Mouse (Mus musculus): Measurements from ENCODE around the gene Hecw2.

Gene Hecw2

GRCm38 (mm10) chr1:53818072-53818862 is 376.7 kb downstream of the Hecw2 start:
- POLR2A ChIA-PET: interaction anchor here in 1 of 4 experiments (0.6 kb wide), 2 partner anchors 8 to 200 kb away, joined by 4 to 5 read pairs; no protein-coding TSS in a partner anchor
- CTCF ChIA-PET: interaction anchor here in 1 of 4 experiments (0.8 kb wide), 1 partner anchor 354 kb away, joined by 3 read pairs; no protein-coding TSS in a partner anchor

DNA sequence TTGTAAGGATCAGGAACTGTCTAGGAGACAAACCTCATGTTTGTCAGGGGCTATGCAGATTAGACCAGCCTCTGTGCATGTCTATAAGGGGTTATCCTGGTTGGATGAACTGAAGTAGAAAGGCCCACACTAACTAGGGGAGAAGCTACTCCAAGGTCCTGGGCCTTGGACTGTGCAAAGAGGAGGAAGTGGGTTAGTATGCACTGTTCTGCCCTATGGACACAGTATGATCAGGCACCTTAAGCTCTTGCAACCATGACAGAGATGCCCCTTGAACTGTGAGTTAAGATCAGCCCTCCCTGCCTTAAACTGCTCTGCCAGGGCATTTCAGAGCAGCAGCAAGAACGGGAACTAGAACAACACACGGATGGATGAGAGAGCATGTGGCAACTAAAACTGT is 378.6 kb downstream of the Hecw2 start:
- POLR2A ChIA-PET: no interaction called here
- CTCF ChIA-PET: no interaction called here

- ChIA-PET CTCF (no interaction called here), POLR2A (interaction anchor here in 2 of 4 experiments (0.6 to 1.5 kb wide), 2 partner anchors 9 to 26 kb away, joined by 3 to 4 read pairs; no protein-coding TSS in a partner anchor)
Measured at GRCm38 (mm10) chr1:53814077-53814705, 380.8 kb downstream of the Hecw2 start.

DNA sequence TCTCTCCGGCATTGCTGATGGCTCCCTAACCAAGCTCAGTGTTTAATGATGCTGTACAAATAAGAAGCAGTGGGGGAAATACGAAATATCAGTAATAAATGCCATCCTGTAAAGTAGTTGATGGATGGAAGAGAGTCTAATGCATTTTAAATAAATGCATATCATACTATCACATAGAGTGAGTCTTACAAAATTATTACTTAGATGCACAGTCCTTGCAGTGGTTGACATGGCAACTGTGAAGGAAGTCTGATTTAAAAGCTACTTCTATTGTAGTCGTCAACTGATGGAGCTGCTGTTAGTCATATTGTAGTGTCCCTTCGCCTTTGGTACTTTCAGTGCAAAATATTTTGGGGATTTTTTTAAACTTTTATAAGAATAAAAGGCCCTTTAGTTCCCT is 383.0 kb downstream of the Hecw2 start:
- ChIA-PET CTCF (no interaction called here), POLR2A (interaction anchor here in 1 of 4 experiments (1.1 kb wide), 1 partner anchor 16 kb away, joined by 3 read pairs; no protein-coding TSS in a partner anchor)

- POLR2A ChIA-PET: interaction anchor here in 1 of 4 experiments (1.2 to 1.4 kb wide), 2 partner anchors 16 to 104 kb away, joined by 3 read pairs; no protein-coding TSS in a partner anchor
- CTCF ChIA-PET: no interaction called here
Measured at GRCm38 (mm10) chr1:53808229-53808628, 386.7 kb downstream of the Hecw2 start.

DNA sequence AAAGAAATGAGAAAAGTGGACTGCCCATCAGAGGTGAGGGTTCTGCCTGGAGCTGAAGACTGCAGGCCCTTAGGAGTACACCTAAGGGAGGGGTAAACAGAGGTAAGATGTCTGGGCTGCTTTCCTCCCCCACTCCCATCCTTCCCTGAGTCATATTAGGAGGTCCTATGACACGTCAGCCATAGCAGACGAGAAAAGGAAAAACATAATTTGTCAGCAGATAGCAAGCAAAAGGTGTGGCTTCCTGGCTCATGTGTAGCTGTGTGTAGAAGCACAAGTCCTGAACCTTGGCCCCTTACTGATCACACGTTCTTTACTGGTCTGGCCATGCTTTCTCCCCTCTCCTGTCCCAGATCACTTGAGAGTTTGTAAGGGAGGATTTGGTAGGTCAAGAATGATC is 397.2 kb downstream of the Hecw2 start:
- POLR2A ChIA-PET: interaction anchor here in 1 of 4 experiments (1.2 kb wide), 1 partner anchor 13 kb away, joined by 3 read pairs; no protein-coding TSS in a partner anchor
- CTCF ChIA-PET: no interaction called here

GRCm38 (mm10) chr1:53797074-53797473 is 397.9 kb downstream of the Hecw2 start:
- ChIA-PET POLR2A (interaction anchor here in 1 of 4 experiments (1.2 kb wide), 1 partner anchor 13 kb away, joined by 3 read pairs; no protein-coding TSS in a partner anchor), CTCF (no interaction called here)

- CTCF ChIA-PET: no interaction called here
- POLR2A ChIA-PET: interaction anchor here in 1 of 4 experiments (1.2 to 1.4 kb wide), 2 partner anchors 12 to 15 kb away, joined by 3 read pairs; no protein-coding TSS in a partner anchor
Measured at GRCm38 (mm10) chr1:53796271-53796670, 398.7 kb downstream of the Hecw2 start.

DNA sequence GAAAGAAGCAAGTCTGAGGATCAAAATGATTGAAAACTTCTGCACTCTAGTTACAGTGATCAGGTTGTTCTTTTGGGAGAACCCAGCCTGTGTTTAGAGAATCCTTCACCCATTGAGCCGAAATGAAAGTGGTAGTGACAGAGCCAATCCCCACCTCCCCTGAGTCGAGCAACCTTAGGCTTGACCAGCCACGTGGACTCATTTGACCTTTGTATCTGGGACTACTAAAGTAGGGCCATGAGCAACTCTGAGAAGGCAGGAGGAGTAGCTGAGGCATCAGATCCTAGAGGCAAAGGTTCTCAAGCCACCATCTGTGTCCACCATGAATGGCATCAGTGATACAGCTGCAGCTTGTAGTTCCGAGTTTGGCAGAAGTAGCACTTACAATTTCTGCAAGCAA is 399.4 kb downstream of the Hecw2 start:
- POLR2A ChIA-PET: interaction anchor here in 1 of 4 experiments (1.4 kb wide), 1 partner anchor 16 kb away, joined by 3 read pairs; no protein-coding TSS in a partner anchor
- CTCF ChIA-PET: no interaction called here

DNA sequence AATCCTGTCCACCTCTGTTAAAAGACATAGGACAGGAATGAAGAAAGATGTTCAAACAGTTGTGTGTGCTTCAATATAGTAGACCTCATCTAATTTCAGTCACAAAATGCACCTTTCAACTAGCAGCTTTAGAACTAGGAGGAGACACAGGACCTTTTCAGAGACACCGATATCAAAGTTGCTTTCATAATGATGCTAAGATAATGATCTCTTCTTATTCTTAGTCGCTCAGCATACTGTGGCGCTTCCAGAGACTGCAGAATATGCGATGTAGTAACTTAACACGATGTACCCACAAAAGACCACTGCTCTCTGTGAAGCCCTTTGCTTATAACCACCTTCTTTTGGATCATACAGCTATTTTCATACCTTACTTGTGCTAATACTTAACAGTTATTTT is 399.9 kb downstream of the Hecw2 start:
- ChIA-PET POLR2A (interaction anchor here in 1 of 4 experiments (1.4 kb wide), 1 partner anchor 16 kb away, joined by 3 read pairs; no protein-coding TSS in a partner anchor), CTCF (no interaction called here)

- ChIA-PET CTCF (no interaction called here), POLR2A (interaction anchor here in 1 of 4 experiments (1.2 to 1.3 kb wide), 2 partner anchors 9 to 44 kb away, joined by 3 to 4 read pairs; partner anchors contain the start of gene Stk17b)
Measured at GRCm38 (mm10) chr1:53794279-53794678, 400.7 kb downstream of the Hecw2 start.

DNA sequence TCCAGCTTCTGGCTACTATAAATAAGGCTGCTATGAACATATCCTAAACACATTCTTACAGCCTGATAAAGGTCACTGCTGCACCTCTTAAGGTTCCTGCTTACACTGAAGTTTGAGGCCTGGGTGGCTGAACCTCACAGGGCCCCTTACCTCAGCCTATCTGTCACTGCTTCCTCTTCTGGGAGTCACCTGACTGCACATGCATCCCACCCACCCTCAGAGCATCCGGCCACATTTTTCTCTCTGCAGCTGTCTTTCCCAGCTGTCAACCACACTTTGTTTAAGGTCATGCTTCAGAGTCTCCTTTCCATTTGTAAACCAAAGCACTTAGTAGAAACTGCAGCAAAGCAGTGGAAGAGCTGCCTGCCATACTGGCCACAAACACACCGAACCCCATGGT is 403.6 kb downstream of the Hecw2 start:
- CTCF ChIA-PET: no interaction called here
- POLR2A ChIA-PET: interaction anchor here in 1 of 4 experiments (1.1 kb wide), 1 partner anchor 9 kb away, joined by 3 read pairs; no protein-coding TSS in a partner anchor

- POLR2A ChIA-PET: interaction anchor here in 3 of 4 experiments (0.6 to 2.8 kb wide), 14 partner anchors 9 to 466 kb away, joined by 3 to 12 read pairs (median 3); partner anchors contain the start of gene Ccdc150 (in 1 of the 3)
- CTCF ChIA-PET: no interaction called here
Measured at GRCm38 (mm10) chr1:53784721-53785418, 410.1 kb downstream of the Hecw2 start, which contains the start of gene Stk17b. Stk17b (minus strand) TSS chr1:53785224.

DNA sequence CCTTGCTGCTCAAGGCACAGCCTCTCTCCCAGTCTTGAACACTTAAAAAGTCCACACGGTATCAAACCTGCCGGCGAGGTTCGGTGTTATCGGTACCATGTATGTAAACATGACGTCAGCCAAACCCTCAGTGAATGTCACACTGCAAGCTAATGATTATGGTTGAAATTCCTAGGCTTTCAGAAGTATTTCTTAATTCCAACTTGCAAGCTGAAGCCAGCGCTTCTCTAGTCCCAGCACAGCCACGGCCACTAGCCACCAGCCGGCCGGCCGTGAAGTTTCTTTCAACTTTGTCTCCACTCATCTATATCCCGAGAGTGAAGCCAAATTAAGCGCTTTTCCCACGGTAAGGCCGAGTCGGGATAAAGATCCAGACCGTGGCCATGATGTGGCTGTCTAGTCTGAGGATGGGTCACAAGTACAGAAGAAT is 410.7 kb downstream of the Hecw2 start:
- ChIA-PET POLR2A (interaction anchor here in 3 of 4 experiments (0.7 to 2.8 kb wide), 12 partner anchors 12 to 466 kb away, joined by 3 to 12 read pairs (median 3); partner anchors contain the start of gene Ccdc150 (in 1 of the 3)), CTCF (no interaction called here)

DNA sequence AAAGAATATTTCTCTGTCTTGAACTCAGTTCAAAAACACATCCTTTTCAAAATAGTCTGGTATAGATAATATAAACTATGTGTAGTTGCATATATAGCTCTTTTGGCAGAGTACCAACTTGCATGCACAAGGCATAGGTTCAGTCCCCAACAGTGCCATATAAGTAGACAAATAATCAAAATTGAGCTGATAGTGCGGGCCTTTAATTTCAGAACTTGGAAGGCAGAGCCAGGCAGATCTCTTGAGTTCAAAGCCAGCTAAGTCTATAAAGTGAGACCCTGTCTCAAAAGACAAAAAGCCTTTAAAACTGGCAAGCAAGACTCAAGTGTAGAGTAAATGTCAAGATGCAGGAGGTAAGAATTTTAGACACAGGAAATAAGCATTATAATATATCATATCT is 412.0 kb downstream of the Hecw2 start:
- ChIA-PET POLR2A (interaction anchor here in 3 of 4 experiments (0.6 to 1.3 kb wide), 5 partner anchors 8 to 33 kb away, joined by 3 read pairs; no protein-coding TSS in a partner anchor), CTCF (no interaction called here)

- ChIA-PET POLR2A (no interaction called here), CTCF (no interaction called here)
Measured at GRCm38 (mm10) chr1:53782079-53782478, 412.9 kb downstream of the Hecw2 start.

DNA sequence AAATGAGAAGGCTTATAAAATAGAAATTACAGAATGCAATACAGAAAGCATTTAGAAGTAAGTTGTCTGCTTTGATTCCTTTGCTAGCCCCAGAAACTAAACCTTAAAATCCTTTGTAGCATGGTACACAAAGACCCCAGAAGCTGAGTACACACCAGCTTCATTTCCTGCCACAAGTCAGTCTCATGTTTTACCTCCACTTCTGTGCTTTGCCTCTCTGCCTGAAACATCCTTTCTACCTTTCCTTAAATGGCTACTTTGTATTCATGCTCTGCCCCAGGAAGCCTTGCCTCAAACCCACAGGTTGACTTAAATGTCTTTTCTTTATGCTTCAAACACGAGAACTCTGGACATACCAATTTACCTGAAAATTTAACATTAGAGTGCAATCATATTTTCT is 413.7 kb downstream of the Hecw2 start:
- ChIA-PET CTCF (no interaction called here), POLR2A (interaction anchor here in 2 of 4 experiments (0.6 kb wide), 2 partner anchors 8 to 1854 kb away, joined by 3 to 7 read pairs; no protein-coding TSS in a partner anchor)

DNA sequence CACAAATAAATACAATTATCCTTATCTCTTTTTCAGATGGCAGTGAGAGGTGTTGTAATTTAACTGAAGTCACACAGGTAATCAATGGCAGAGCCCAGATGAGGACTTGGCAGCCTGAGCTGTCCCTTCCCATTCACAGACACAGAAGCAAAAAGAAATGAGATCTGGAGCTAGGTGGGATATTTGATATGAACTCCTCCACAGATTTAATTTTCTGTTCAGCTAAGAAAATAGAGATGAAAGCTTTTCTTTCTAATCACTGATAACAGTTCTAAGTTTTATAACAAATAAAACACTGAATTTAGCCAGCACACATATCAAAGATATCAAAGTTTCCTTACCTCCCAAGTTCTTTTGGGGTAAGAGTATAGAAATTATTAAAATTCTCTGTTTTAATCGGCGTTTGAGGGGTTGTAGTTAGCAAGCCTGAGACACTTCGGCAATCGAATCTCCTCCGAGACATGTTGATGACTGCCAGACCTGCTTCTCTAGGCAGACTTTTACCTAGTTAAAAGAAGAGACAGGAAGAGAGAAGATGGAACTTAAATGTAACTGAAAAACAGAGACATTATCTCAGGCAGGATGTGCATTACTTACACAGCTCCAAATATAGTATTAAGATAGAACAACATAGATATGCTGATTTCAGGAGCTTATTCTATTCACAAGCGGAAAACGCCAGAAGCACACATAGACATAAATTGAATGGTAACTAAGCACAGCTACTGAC is 418.6 kb downstream of the Hecw2 start:
- CTCF ChIA-PET: no interaction called here
- POLR2A ChIA-PET: interaction anchor here in 2 of 4 experiments (0.6 to 1.1 kb wide), 3 partner anchors 9 to 22 kb away, joined by 3 to 4 read pairs (median 3); no protein-coding TSS in a partner anchor
